Mouse (Mus musculus) liver, embryonic 13.5 days (tissue): ENCODE data around the gene Ttc23. TPM values are rescaled to one million over a fixed set of nuclear protein-coding genes. Genes with fewer than 3 reads are reported as not detected.

Experiments used
- ATAC-seq: fragments of 200-750 bp; cut with Nextera tagmentation; 2 replicates; pipeline ENCODE4 v1.8.0; 2017; ENCODE audit warnings: low read depth, mild to moderate bottlenecking, moderate number of reproducible peaks, moderate library complexity
- DNase-seq: peaks from one replicate; pipeline ENCODE4 v3.0.0; 2022
- H3K27ac ChIP-seq: fragments of 300-500 bp; sonication (generic); 2 replicates; pipeline ENCODE4 v1.5.1; 2015; ENCODE audit warnings: moderate library complexity, mild to moderate bottlenecking, inconsistent platforms
- H3K27me3 ChIP-seq: fragments of 300-500 bp; sonication (generic); 2 replicates; pipeline ENCODE4 v1.6.1; 2015; ENCODE audit warnings: mild to moderate bottlenecking, inconsistent platforms
- H3K36me3 ChIP-seq: fragments of 300-500 bp; sonication (generic); 2 replicates; pipeline ENCODE4 v1.6.1; 2015; ENCODE audit warnings: mild to moderate bottlenecking, inconsistent platforms
- H3K4me1 ChIP-seq: fragments of 300-500 bp; sonication (generic); replicated peaks from 2 replicates; pipeline ENCODE4 v1.6.1; 2015; ENCODE audit warnings: inconsistent platforms
- H3K4me2 ChIP-seq: fragments of 300-500 bp; sonication (generic); 2 replicates; pipeline ENCODE4 v1.6.1; 2015; ENCODE audit warnings: inconsistent platforms, mild to moderate bottlenecking, moderate library complexity
- H3K4me3 ChIP-seq: fragments of 300-500 bp; sonication (generic); replicated peaks from 2 replicates; pipeline ENCODE4 v1.5.1; 2015; ENCODE audit warnings: mild to moderate bottlenecking, inconsistent platforms
- H3K9ac ChIP-seq: fragments of 300-500 bp; sonication (generic); 2 replicates; pipeline ENCODE4 v1.6.1; 2015; ENCODE audit warnings: mild to moderate bottlenecking, inconsistent platforms
- H3K9me3 ChIP-seq: fragments of 300-500 bp; sonication (generic); replicated peaks from 2 replicates; pipeline ENCODE4 v1.6.1; 2016; ENCODE audit warnings: inconsistent platforms
- WGBS: fragments of 180-500 bp; shearing (Covaris S2); methylation state at CpG from one replicate; pipeline ENCODE4 v1.1.7; 2015; ENCODE audit not compliant: insufficient replicate concordance; 5-methylcytosine and 5-hydroxymethylcytosine counted together
- microRNA-seq: library from miRNA; unstranded; fragments of <30 nt; microRNA quantifications from one replicate; pipeline ENCODE4, GENCODE M21; 2016
- polyA plus RNA-seq: library from polyadenylated mRNA; unstranded; fragments of >200 nt; fragmentation: Nextera tagmentation; extraction: Ambion mirVana; gene quantifications from 2 replicates; pipeline ENCODE4 v1.2.1, GENCODE M21; 2015

Gene Ttc23
- polyA plus RNA-seq, 1 experiment from 2014 or later, result 4.9 TPM

DNA sequence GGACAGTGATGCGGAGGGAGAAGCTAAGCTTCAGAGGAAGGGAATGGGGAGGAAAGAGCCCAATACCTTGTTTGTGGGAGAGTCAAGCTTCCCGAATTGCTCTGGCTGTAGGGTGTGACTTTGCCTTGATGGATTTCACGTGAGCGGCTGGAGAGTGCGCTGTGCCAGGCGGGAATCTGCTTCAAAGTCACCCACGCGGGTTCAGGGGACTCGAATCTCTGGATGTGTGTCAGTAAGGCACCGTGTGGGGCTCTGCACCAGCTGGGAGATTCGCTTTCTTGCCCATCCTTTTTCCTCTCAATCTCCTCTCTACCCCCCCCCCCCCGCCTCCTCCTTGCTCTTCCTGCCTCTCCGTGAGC is 156.6 kb downstream of the Ttc23 start:
- 0 out of 2 replicates have a peak, but pooled peaks have one; percentile 4 for ATAC-seq
- Histone ChIP-seq H3K9me3 (no peaks in the 10 kb centered on the region), H3K4me3 (peak overlapping the region; percentile 18), H3K27ac (no peak overlapping the region), H3K36me3 (no peaks in the 10 kb centered on the region), H3K27me3 (peaks cover 27% of the 10 kb centered on the region; the same call in 1 of the 2 replicates), H3K4me2 (peak overlapping the region; percentile 59), H3K4me1 (peaks cover 10% of the 10 kb centered on the region), H3K9ac (no peak overlapping the region)
- no peak for DNase-seq
- WGBS, result 9% methylated on average over 12 of the region's 13 CpGs

Small RNA genes within 50 kb of the gene (microRNA-seq; reads per million reads assigned to microRNA genes)
- gene Gm23844, result not detected

Other genes with a start within 250 kb of the Ttc23 start
- gene Lrrc28, start 2.1 kb upstream of the Ttc23 start, polyA plus RNA-seq, result 7.8 and 10.8 TPM in 2 replicates
- gene Synm, start 112.3 kb downstream of the Ttc23 start, polyA plus RNA-seq, result 0.07 and 0.14 TPM in 2 replicates